ENCODE assay signal across 11 mouse cellular contexts in the genomic region with DNA sequence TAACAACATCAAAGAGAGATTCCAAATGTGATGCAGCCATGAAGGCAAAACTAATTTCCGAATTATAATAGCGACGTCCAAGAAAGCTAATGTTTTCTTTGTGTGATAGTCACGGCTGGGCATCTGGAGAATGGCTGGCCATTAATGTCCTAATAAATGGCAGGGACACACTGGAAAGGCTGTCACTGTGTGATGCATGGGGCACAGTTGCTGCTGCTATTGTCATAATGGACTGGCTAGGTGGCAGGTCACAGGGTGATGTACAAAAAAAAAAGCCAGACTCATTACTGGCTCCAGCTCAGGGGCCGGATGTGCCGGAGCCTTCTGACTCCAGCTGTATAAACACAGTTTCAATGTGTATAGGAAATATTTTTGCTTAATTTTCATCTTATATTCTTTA.
DNase-seq lines count a peak whose midpoint lies in the region; ATAC-seq lines count a peak whose summit lies in the region.
"Had no signal": no experiment of that assay in that cellular context is flagged by ENCODE, and none has a peak within 500 bp of the region (broad histone marks: within the 10 kb centered on the region; RNA-seq: fewer than 3 reads in every experiment).

No protein-coding gene starts in this region.

- H3K27ac ChIP-seq in hindbrain, embryonic 12.5 days, result peak overlapping the region; percentile 45
- peak overlapping the region; percentile 80 for H3K27ac ChIP-seq in neural tube, embryonic 13.5 days (replicated peaks)
- H3K27ac ChIP-seq in liver, embryonic 11.5 days (ENCODE audit: low read depth, low read length), result no peak overlapping the region
- H3K27ac ChIP-seq: heart, embryonic 10.5 days had no signal

- H3K9me3 ChIP-seq in hindbrain, embryonic 12.5 days (replicated peaks), result no peaks in the 10 kb centered on the region
- no peaks in the 10 kb centered on the region for H3K9me3 ChIP-seq in neural tube, embryonic 13.5 days
- no peaks in the 10 kb centered on the region for H3K9me3 ChIP-seq in liver, embryonic 11.5 days (ENCODE audit: control insufficient read depth, low read length)
- H3K9me3 ChIP-seq: heart, embryonic 10.5 days had no signal

- ATAC-seq in hindbrain, embryonic 12.5 days (ENCODE audit: low FRiP score), result peak; percentile 76
- peak; percentile 53; the same call in 1 of the 2 replicates for ATAC-seq in neural tube, embryonic 13.5 days (ENCODE audit: low read depth)
- ATAC-seq in liver, embryonic 11.5 days (replicated peaks; ENCODE audit: low FRiP score), result no peak

- peaks cover 22% of the 10 kb centered on the region for H3K4me1 ChIP-seq in hindbrain, embryonic 12.5 days
- H3K4me1 ChIP-seq in neural tube, embryonic 13.5 days (replicated peaks), result peaks cover 16% of the 10 kb centered on the region
- H3K4me1 ChIP-seq in liver, embryonic 11.5 days (replicated peaks; ENCODE audit: control insufficient read depth, insufficient read depth, low read length), result no peaks in the 10 kb centered on the region

- H3K9ac ChIP-seq in hindbrain, embryonic 12.5 days, result no peak overlapping the region
- no peak overlapping the region for H3K9ac ChIP-seq in neural tube, embryonic 13.5 days
- H3K9ac ChIP-seq in liver, embryonic 11.5 days (ENCODE audit: low read depth, low read length), result no peak overlapping the region

- H3K4me2 ChIP-seq in hindbrain, embryonic 12.5 days (replicated peaks), result no peak overlapping the region
- H3K4me2 ChIP-seq in neural tube, embryonic 13.5 days, result no peak overlapping the region
- H3K4me2 ChIP-seq in liver, embryonic 11.5 days, result no peak overlapping the region

- WGBS in hindbrain, embryonic 12.5 days, result 13% methylated on average over 6 of the region's 6 CpGs
- 9% methylated on average over 6 of the region's 6 CpGs for WGBS in neural tube, embryonic 13.5 days
- 80% methylated on average over 6 of the region's 6 CpGs for WGBS in liver, embryonic 11.5 days

- H3K27me3 ChIP-seq in hindbrain, embryonic 12.5 days, result no peaks in the 10 kb centered on the region; the same call in 1 of the 2 replicates
- H3K27me3 ChIP-seq in neural tube, embryonic 13.5 days, result no peaks in the 10 kb centered on the region
- no peaks in the 10 kb centered on the region for H3K27me3 ChIP-seq in liver, embryonic 11.5 days (replicated peaks; ENCODE audit: control insufficient read depth, insufficient read depth, low read length)

- H3K36me3 ChIP-seq in hindbrain, embryonic 12.5 days, result no peaks in the 10 kb centered on the region
- H3K36me3 ChIP-seq in neural tube, embryonic 13.5 days, result no peaks in the 10 kb centered on the region
- H3K36me3 ChIP-seq in liver, embryonic 11.5 days (ENCODE audit: control insufficient read depth, insufficient read depth, low read length), result no peaks in the 10 kb centered on the region
- H3K36me3 ChIP-seq: heart, embryonic 10.5 days had no signal

- DNase-seq in adrenal gland, postnatal 14 days, result peak; percentile 21
- no peak for DNase-seq in adrenal gland, postnatal 4 days (ENCODE audit: low spot score in 2 of 2)
- peak; percentile 12 for DNase-seq in kidney, postnatal 14 days
- DNase-seq in kidney, adult 18-20 months, result no peak
- no peak for DNase-seq in gastrocnemius, postnatal 25 days
- DNase-seq in liver, embryonic 11.5 days (ENCODE audit: low spot score), result no peak
- DNase-seq: adrenal gland, postnatal 10 days; liver had no signal

- no peak overlapping the region for H3K4me3 ChIP-seq in hindbrain, embryonic 12.5 days
- no peak overlapping the region for H3K4me3 ChIP-seq in neural tube, embryonic 13.5 days
- H3K4me3 ChIP-seq in liver, embryonic 11.5 days (ENCODE audit: low read depth, low read length), result no peak overlapping the region
- H3K4me3 ChIP-seq: heart, embryonic 10.5 days had no signal

Comparison
In these comparisons a context has a peak if more than half of its experiments do, and no peak if none do; other contexts are left out.
1. DNase-seq: peak in adrenal gland, postnatal 14 days (single experiment) and kidney, postnatal 14 days (single experiment); none in adrenal gland, postnatal 4 days (0 of 2), kidney, adult 18-20 months (single experiment), gastrocnemius, postnatal 25 days (single experiment) and liver, embryonic 11.5 days (single experiment).